Mouse (Mus musculus): ENCODE measurements around the gene Cyp4f14.

The Cyp4f14 gene

DNA sequence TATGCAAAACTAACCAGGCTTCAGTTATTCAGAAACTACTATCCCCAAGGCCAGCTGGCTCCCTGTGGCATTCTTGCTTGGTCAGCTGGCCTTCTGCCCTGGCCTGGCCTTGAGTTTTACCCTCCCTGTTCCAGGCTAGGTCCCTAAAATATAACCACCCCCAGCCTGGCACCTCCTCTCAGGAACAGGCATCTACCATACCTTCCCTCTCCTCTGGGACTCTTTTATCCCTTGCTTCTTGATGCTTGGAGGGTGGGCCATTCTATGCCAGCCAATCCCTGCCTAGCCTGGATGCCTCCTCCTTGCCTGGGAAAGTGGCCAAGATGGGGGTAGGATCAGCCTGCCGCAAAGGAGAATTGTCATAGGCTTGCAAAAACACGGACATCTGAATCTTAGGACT, at the start of gene Cyp4f14:
Gene Cyp4f14, minus strand, starts transcription at position 212 of the 400 bp plus-strand sequence.
- in situ Hi-C loops (cut with MboI; ENCODE audit: low sequenced_read_pairs), result no loop called here

DNA sequence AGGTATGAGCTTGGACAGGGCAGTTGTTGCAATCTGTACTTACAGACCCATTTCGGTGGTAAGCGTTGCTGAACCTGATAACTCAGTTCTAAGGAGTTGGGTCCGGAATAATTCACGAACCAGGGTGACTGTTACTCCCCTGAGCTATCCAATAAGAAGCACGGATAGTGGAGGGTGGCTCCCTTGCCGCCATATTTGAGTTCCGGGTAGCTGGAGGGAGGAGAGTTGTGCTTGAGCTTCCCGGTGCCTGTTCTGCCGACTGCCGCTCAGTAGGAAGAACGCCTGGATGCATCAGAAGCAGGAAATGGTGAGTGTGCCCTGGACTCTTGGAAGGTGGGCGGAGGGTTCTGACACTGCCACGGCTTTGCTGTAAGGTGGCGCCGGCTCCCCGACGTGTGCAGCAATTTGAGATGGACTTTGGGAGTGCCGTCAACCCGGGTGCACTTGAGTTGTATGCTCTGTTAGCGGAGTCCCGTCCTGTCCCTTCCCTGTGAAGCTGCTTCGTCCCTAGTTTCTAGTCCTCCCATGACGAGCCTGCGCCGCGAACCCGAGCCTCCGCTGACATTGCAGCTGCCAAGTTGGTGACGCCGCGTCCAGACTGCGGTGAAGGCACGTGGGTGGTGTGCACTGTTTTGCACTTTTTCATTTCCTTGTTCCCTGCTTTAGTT, 48.6 kb upstream of the Cyp4f14 start, which contains the start of gene Zfp472:
Gene Zfp472, plus strand, starts transcription at position 192 of the 668 bp plus-strand sequence.
- in situ Hi-C loops (cut with MboI; ENCODE audit: low sequenced_read_pairs), result no loop called here

DNA sequence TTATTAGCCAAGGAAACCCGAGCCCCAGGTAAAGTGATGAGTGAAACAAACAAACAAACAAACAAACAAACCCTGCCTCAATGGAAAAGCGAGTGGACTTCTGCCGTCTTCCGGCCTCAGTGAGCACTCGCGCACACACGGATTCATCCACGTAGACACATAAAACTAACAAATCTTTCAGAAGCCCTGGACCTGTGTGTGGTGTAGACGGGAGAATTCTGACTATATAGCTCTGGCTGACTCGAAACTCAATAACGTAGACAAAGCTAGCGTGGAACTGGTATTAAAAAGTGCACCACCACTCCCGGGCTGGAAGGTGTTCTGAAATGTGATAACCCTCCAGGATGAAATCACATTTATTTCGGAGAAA, 48.1 kb upstream of the Cyp4f14 start:
- in situ Hi-C loops (cut with MboI; ENCODE audit: low sequenced_read_pairs), result no loop called here

- in situ Hi-C loops (cut with MboI; ENCODE audit: low sequenced_read_pairs), result no loop called here
Measured at GRCm38 (mm10) chr17:32951441-32951840, 34.3 kb upstream of the Cyp4f14 start.

DNA sequence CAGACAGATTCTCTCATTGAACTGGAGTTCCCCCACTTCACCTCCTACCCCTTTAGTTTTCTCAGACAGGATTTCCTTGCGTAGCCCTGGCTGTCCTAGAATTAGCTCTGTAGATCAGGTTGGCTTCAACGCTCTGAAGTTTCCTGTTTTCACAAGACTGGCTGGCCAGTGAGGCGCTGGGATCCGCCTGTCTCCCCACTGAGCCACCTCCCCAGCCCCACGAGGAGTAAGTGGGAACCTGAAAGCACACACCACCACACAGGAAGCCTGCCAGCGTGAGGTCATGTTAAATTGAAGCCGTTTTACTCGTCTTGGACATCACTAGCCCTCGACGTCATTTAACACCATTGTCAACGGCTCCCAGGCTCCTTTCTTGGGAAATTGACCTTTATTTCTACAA, 33.9 kb upstream of the Cyp4f14 start:
- in situ Hi-C loops (cut with MboI; ENCODE audit: low sequenced_read_pairs), result no loop called here

DNA sequence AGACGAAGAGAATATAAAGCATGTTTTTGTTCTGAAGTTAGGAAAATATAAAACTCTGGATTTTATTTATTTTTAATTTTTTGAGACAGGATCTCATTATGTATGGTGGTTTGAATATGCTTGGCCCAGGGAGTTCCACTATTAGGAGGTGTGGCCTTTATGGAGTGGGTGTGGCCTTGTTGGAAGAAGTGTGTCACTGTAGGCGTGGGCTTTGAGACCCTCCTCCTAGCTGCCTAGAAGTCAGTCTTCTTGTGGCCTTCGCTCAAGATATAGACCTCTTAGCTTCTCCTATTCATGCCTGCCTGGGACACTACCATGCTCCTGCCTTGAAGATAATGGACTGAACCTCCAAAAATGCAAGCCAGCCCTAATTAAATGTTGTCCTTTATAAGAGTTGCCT, 33.0 kb upstream of the Cyp4f14 start:
- in situ Hi-C loops (cut with MboI; ENCODE audit: low sequenced_read_pairs), result no loop called here

GRCm38 (mm10) chr17:32947215-32947914, 30.2 kb upstream of the Cyp4f14 start, which contains the start of gene Cyp4f13:
TSS of gene Cyp4f13 (minus strand) at chr17:32947402.
- in situ Hi-C loops (cut with MboI; ENCODE audit: low sequenced_read_pairs), result no loop called here

GRCm38 (mm10) chr17:32946716-32947115, 29.6 kb upstream of the Cyp4f14 start:
- in situ Hi-C loops (cut with MboI; ENCODE audit: low sequenced_read_pairs), result no loop called here

GRCm38 (mm10) chr17:32944402-32945035, 27.4 kb upstream of the Cyp4f14 start:
- in situ Hi-C loops (cut with MboI; ENCODE audit: low sequenced_read_pairs), result no loop called here

GRCm38 (mm10) chr17:32943661-32944060, 26.5 kb upstream of the Cyp4f14 start:
- in situ Hi-C loops (cut with MboI; ENCODE audit: low sequenced_read_pairs), result no loop called here

DNA sequence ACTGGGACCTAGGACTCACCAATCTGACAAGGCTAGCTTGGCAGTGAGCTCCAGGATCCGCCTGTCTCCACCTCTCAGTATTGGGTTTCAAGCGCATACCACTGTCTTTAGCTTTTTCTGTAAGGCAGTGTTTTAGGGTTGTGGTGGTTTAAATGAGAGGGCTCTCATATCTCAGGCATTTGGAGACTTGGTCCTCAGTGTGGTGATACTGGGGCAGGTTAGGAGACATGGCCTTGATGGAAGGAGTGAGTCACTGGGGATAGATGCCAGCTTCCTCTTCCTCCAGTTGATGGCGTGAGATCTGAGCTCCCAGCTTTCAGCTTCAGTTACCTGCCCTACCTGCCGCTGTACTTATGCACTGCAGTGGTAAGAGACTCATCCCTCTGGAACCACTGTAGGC, 22.7 kb upstream of the Cyp4f14 start:
- in situ Hi-C loops (cut with MboI; ENCODE audit: low sequenced_read_pairs), result no loop called here

GRCm38 (mm10) chr17:32927803-32928202, 10.7 kb upstream of the Cyp4f14 start:
- in situ Hi-C loops (cut with MboI; ENCODE audit: low sequenced_read_pairs), result no loop called here

- in situ Hi-C loops (cut with MboI; ENCODE audit: low sequenced_read_pairs), result no loop called here
Measured at GRCm38 (mm10) chr17:32924658-32925312, 7.6 kb upstream of the Cyp4f14 start.

- in situ Hi-C loops (cut with MboI; ENCODE audit: low sequenced_read_pairs), result no loop called here
Measured at GRCm38 (mm10) chr17:32923681-32924080, 6.5 kb upstream of the Cyp4f14 start.

GRCm38 (mm10) chr17:32919123-32919522, 2.0 kb upstream of the Cyp4f14 start:
- in situ Hi-C loops (cut with MboI; ENCODE audit: low sequenced_read_pairs), result no loop called here

DNA sequence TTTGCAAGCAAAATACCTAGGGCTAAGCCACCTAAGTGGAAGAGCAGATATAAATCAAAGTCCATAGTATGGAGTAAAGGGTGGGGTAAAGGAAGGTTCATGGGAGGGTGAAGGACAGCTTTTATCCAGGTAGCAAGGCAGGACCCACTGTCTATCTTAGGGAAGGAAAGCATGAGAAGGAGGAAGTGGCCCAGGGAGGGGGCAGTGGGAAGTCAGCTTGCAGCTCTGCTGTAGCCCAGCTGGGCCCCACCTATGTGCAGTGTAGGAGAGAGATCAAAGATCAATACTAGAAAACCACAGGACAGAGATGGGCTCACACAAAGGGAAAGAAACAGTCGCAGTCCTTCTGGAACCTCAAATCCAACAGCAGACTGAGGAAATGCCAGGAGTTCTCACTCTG, 1.1 kb downstream of the Cyp4f14 start:
- in situ Hi-C loops (cut with MboI; ENCODE audit: low sequenced_read_pairs), result no loop called here

GRCm38 (mm10) chr17:32906172-32906571, 11.0 kb downstream of the Cyp4f14 start:
- in situ Hi-C loops (cut with MboI; ENCODE audit: low sequenced_read_pairs), result no loop called here

GRCm38 (mm10) chr17:32905239-32905638, 11.9 kb downstream of the Cyp4f14 start:
- in situ Hi-C loops (cut with MboI; ENCODE audit: low sequenced_read_pairs), result no loop called here

DNA sequence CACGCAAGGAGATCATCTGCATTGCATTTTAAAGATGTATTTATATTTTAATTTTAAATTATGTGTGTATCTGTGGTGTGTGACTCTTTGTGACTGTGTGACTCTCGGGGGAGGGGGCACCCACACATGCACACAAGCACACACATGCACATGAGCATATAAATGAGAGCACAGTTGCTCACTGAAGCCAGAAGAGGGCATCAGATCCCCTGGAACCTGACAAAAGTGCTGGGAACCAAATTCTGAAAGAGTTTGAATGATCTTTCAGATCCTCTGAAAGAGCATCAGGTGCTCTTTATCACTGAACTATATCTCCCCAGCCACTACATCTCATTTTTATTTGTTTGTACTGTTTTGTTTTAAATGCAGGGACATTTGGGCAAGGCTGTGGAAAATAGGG, 12.7 kb downstream of the Cyp4f14 start:
- in situ Hi-C loops (cut with MboI; ENCODE audit: low sequenced_read_pairs), result no loop called here

DNA sequence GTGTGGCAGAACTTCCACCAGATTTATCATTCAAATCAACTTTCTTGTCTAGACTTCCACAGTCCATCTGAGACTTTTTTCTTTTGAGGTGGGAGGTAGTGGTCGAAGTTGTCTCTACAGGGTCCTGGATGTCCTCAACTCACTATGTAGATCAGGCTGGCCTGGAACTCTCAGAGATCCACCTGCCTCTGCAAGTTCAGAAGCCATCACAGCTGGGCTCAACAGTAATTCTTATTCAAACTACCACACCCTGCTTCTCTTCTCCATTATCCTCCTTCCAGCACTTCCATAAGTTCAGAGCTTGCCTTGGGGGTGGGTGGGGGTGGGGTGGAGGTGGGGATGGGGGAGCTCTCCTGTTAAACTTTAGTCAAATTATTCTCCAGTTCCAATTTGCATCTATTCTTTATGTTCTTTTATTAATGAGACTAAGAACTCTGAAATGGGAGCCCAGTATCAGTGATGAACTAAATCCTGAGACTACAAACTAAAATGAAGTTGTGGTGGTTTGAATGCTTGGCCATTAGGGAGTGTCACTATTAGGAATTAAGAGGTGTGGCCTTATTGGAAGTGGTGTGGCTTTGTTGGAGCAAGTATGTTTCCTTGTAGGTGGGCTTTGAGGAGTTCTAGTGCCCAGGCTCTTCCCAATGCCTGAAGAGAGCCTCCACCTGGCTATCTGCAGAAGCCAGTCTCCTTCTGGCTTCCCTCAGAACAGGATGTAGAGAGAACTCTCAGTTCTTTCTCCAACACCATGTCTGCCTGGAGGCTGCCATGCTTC, 15.2 kb downstream of the Cyp4f14 start:
- in situ Hi-C loops (cut with MboI; ENCODE audit: low sequenced_read_pairs), result no loop called here

DNA sequence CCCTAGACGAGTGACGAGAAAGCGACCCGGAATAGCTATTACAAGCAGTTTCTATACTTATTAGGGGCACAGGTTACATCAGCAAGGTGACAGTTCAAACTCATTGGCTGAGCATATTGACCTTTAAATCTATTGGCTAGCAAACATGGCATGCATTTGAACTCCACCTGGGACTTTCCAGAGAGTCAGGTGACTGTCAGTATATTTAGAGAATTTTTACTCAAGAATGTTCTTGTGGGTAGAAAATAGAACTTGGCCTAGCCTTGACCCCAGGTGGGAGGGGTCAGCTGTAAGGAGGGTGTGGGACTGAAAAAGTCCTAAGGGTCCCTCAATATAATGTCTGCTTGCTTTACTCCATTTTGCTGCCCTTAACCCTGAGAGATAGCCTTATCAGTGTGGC, 21.7 kb downstream of the Cyp4f14 start:
- in situ Hi-C loops (cut with MboI; ENCODE audit: low sequenced_read_pairs), result no loop called here

Measured in CH12F3 (cell line).